ENCODE assay signal across 8 mouse cellular contexts in the genomic region with DNA sequence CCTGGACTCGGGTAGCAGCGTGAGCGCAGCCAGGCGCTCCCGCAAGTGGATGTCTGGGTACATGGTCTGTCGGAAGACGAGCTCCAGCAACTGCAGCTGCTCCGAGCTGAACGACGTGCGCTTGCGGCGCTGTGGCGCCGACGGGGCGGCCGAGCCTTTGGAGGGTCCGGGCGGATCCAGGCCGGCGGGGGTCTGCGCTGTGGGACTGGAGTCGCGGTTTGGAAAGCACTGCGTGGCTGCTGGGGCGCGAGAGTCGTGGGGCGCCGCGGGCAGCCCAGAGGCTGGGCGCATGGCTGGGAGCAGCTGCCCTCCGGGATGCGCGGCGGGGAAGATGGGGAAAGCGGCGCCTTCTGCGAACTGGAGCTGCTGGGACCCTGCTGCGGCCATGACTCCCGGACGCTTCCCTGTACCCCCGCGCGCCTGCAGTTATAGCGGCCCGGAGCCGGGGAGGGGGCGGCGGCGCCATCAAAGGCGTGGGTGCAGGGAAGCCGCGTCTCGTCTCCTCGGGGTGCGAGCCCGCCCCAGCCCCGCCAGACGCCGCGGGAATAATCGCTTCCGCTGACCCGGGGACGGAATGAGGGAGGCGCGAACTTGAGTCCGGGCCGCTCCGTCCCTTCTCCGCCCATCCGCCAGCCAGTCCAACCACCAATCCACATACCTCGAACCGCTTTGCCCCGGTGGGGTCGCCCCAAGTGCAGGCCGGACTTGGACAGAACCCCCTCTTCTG. TPM values are rescaled to one million over a fixed set of nuclear protein-coding genes. Genes with fewer than 3 reads are reported as not detected.
DNase-seq lines count a peak whose midpoint lies in the region; ATAC-seq and TF ChIP-seq lines count a peak whose summit lies in the region.

A gene (minus strand): TSS at position 409 of the 727 bp plus-strand sequence.

- H3K27me3 ChIP-seq in kidney, adult 2 months (replicated peaks; ENCODE audit: control insufficient read depth, insufficient read depth, low read length), result 0 out of 2 replicates have a peak, but pooled peaks cover 2% of the 10 kb centered on the region
- peaks cover 51% of the 10 kb centered on the region for H3K27me3 ChIP-seq in hindbrain, embryonic 14.5 days (ENCODE audit: control insufficient read depth, insufficient read depth, low read length)
- H3K27me3 ChIP-seq in megakaryocyte, embryonic 14.5 days (replicated peaks), result peaks cover 55% of the 10 kb centered on the region

- peak; percentile 9 for DNase-seq in kidney, adult 2 months
- no peak for DNase-seq in kidney, adult 18-20 months
- DNase-seq in embryo, embryonic 11 days, result peak; percentile 55
- no peak for DNase-seq in hindbrain, embryonic 14.5 days (ENCODE audit: low spot score)
- DNase-seq in thymus, postnatal 14 days, result peak; percentile 63
- DNase-seq in T-cell, adult 2 months (ENCODE audit: low spot score), result no peak
- no peak for DNase-seq in left cerebral cortex, adult 18-20 months (ENCODE audit: low spot score in 2 of 2)

- H3K4me3 ChIP-seq in kidney, adult 2 months (ENCODE audit: insufficient read depth, low read depth, low read length), result peak within 1 kb of the TSS; percentile 5; the same call in 1 of the 2 replicates
- H3K4me3 ChIP-seq in hindbrain, embryonic 14.5 days (replicated peaks; ENCODE audit: low read length), result peak within 1 kb of the TSS; percentile 36
- peak within 1 kb of the TSS; percentile 88 for H3K4me3 ChIP-seq in megakaryocyte, embryonic 14.5 days (replicated peaks)

- peak within 1 kb of the TSS; percentile 52 for H3K4me2 ChIP-seq in hindbrain, embryonic 14.5 days (replicated peaks)

- no peaks in the 10 kb centered on the region for H3K9me3 ChIP-seq in hindbrain, embryonic 14.5 days (ENCODE audit: control insufficient read depth, low read length)
- H3K9me3 ChIP-seq in megakaryocyte, embryonic 14.5 days, result no peaks in the 10 kb centered on the region

- WGBS in kidney, adult 2 months, result 3% methylated on average over 74 of the region's 79 CpGs
- under 1% methylated on average over 77 of the region's 79 CpGs for WGBS in hindbrain, embryonic 14.5 days

- 0 out of 2 replicates have a peak within 1 kb of the TSS, but pooled peaks have one; percentile 5 for H3K9ac ChIP-seq in hindbrain, embryonic 14.5 days

- no peak for TF ChIP-seq CTCF in kidney, adult 2 months (conservative IDR thresholded peaks at IDR 0.05; ENCODE audit: insufficient read depth, insufficient read length, low read depth, low read length)

- H3K4me1 ChIP-seq in kidney, adult 2 months (ENCODE audit: control insufficient read depth, insufficient read depth, low read length), result no peaks in the 10 kb centered on the region
- peaks cover 6% of the 10 kb centered on the region; the same call in 1 of the 2 replicates for H3K4me1 ChIP-seq in hindbrain, embryonic 14.5 days (replicated peaks; ENCODE audit: control insufficient read depth, insufficient read depth, low read length)
- H3K4me1 ChIP-seq in megakaryocyte, embryonic 14.5 days, result peaks cover 21% of the 10 kb centered on the region

- H3K27ac ChIP-seq in kidney, adult 2 months (ENCODE audit: insufficient read depth, low read depth, low read length), result no peak within 1 kb of the TSS
- no peak within 1 kb of the TSS for H3K27ac ChIP-seq in hindbrain, embryonic 14.5 days

- ATAC-seq in hindbrain, embryonic 14.5 days (ENCODE audit: low FRiP score), result no peak

- H3K36me3 ChIP-seq in kidney, adult 2 months (ENCODE audit: control insufficient read depth, insufficient read depth, low read length), result no peaks in the 10 kb centered on the region
- H3K36me3 ChIP-seq in hindbrain, embryonic 14.5 days (replicated peaks; ENCODE audit: control insufficient read depth, insufficient read depth), result no peaks in the 10 kb centered on the region
- H3K36me3 ChIP-seq in megakaryocyte, embryonic 14.5 days (replicated peaks; ENCODE audit: low read length), result peaks cover 8% of the 10 kb centered on the region

- TF ChIP-seq POLR2A in kidney, adult 2 months (IDR thresholded peaks at IDR 0.05; ENCODE audit: low read depth, low read length), result no peak

RNA-seq across cellular contexts. Expression of the gene that starts here (rescaled TPM):
- not detected in 2 replicates for polyA plus RNA-seq in kidney, adult 2 months (2012; rRNA removed)
- polyA plus RNA-seq in hindbrain, embryonic 14.5 days (2014; fragmentation: Nextera tagmentation; extraction: Ambion mirVana), result 0.16 TPM in 1 of 2 replicates, not detected in the other
- polyA plus RNA-seq in megakaryocyte, embryonic 14.5 days (2012; ENCODE audit: insufficient read depth, low replicate concordance), result not detected in 2 replicates
- total RNA-seq in left cerebral cortex, adult 18-20 months (2021), result not detected

Comparison
In these comparisons a context has a peak if more than half of its experiments do, and no peak if none do; other contexts are left out.
1. Peak in DNase-seq and H3K4me3 ChIP-seq in kidney, adult 2 months; RNA of the gene not detected or under 1 TPM.
2. DNase-seq: peak in embryo, embryonic 11 days (single experiment) and thymus, postnatal 14 days (single experiment); none in kidney, adult 18-20 months (single experiment), hindbrain, embryonic 14.5 days (single experiment), T-cell, adult 2 months (single experiment) and left cerebral cortex, adult 18-20 months (0 of 2).
3. H3K4me3 ChIP-seq: peak in every context shown above with its lines; median percentile 88 in megakaryocyte, embryonic 14.5 days; 36 in hindbrain, embryonic 14.5 days; 5 in kidney, adult 2 months.